Mouse (Mus musculus) thymus, adult 2 months (tissue): Measurements from ENCODE around the gene Olfr704.

Experiments used
- CTCF ChIP-seq: fragments of 200-500 bp; IDR thresholded peaks from 2 replicates; pipeline ENCODE4 v1.5.1; 2012; ENCODE audit warnings: mild to moderate bottlenecking, control low read depth, low read length, moderate library complexity, borderline replicate concordance; ENCODE audit not compliant: control insufficient read depth, poor library complexity, insufficient read depth; ENCODE audit errors: extremely low read depth
- POLR2A ChIP-seq: fragments of 200-500 bp; IDR thresholded peaks from 2 replicates; pipeline ENCODE4 v1.6.1; 2012; ENCODE audit warnings: mild to moderate bottlenecking, low read length, control low read depth, moderate library complexity; ENCODE audit not compliant: control insufficient read depth, poor library complexity, insufficient read depth; ENCODE audit errors: extremely low read depth

GRCm38 (mm10) chr7:106843060-106843459 lies 19.9 kb upstream of the Olfr704 start, which contains the start of gene Olfr703:
- TF ChIP-seq CTCF (no peak), POLR2A (no peak)
